ENCODE assay signal across 8 mouse cellular contexts in the genomic region with DNA sequence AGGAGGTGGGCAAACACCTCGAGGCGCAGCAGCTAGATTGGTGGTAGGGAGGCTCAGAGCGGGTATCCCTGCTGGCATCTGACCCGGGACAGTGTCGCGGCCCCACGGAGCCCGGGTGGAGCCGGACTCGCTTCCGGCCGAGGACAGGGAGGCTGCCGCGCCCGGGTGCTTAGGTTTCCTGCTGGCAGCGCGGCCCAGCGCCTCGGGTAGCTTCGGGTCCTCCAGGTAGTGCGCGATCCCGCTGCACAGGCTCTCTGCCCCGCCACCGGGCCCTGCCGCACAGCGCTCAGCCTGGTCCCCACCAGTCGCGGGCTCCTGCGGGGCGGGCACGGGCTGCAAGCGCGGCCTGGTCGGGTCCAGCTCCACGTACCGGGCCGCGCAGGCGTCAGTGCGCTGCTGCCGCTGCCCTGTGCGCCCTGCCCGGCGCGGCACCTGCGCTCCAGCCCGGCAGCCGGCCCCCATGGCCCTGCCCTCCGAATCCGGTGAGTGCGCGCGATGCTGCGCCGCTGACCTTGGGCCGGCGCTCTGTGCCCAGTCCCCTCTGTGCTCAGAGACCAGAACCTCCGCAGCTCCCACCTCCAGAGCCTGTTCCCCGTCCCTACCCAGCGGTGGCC. TPM values are rescaled to one million over a fixed set of nuclear protein-coding genes. Genes with fewer than 3 reads are reported as not detected.
DNase-seq lines count a peak whose midpoint lies in the region; ATAC-seq and TF ChIP-seq lines count a peak whose summit lies in the region.

No protein-coding gene starts in this region.

- peak overlapping the region; percentile 60 for H3K9ac ChIP-seq in embryonic facial prominence, embryonic 15.5 days
- peak overlapping the region; percentile 86 for H3K9ac ChIP-seq in heart, embryonic 14.5 days (ENCODE audit: low read length)
- H3K9ac ChIP-seq in kidney, embryonic 15.5 days, result peak overlapping the region; percentile 78
- H3K9ac ChIP-seq in liver, postnatal 0 days (replicated peaks), result peak overlapping the region; percentile 76
- peak overlapping the region; percentile 63 for H3K9ac ChIP-seq in neural tube, embryonic 12.5 days

- no peak for TF ChIP-seq EP300 in liver, postnatal 0 days (IDR thresholded peaks at IDR 0.05; ENCODE audit: low read depth)

- H3K4me3 ChIP-seq in testis, adult 2 months (ENCODE audit: control insufficient read depth, low read depth, low read length), result peak overlapping the region; percentile 44
- peak overlapping the region; percentile 58 for H3K4me3 ChIP-seq in embryonic facial prominence, embryonic 15.5 days (replicated peaks)
- H3K4me3 ChIP-seq in heart, embryonic 14.5 days (ENCODE audit: control insufficient read depth in 1 of 2, insufficient read depth in 1 of 2, low read depth in 1 of 2, low read length in 2 of 2), result peak overlapping the region; percentile 61 to 71
- H3K4me3 ChIP-seq in kidney, embryonic 15.5 days (replicated peaks), result peak overlapping the region; percentile 61
- H3K4me3 ChIP-seq in liver, postnatal 0 days (ENCODE audit: low read depth, low read length), result peak overlapping the region; percentile 64
- peak overlapping the region; percentile 57 for H3K4me3 ChIP-seq in neural tube, embryonic 12.5 days

- DNase-seq in testis, postnatal 14 days (ENCODE audit: low spot score), result no peak
- peak; percentile 57 for DNase-seq in liver, postnatal 0 days
- DNase-seq in thymus, adult 18-20 months, result peak; percentile 15 to 24

- H3K4me2 ChIP-seq in embryonic facial prominence, embryonic 15.5 days (replicated peaks), result peak overlapping the region; percentile 99
- H3K4me2 ChIP-seq in heart, embryonic 14.5 days (ENCODE audit: low read length), result peak overlapping the region; percentile 96
- H3K4me2 ChIP-seq in kidney, embryonic 15.5 days, result peak overlapping the region; percentile 97
- peak overlapping the region; percentile 93 for H3K4me2 ChIP-seq in liver, postnatal 0 days (ENCODE audit: low read depth, low read length)
- peak overlapping the region; percentile 96 for H3K4me2 ChIP-seq in neural tube, embryonic 12.5 days (replicated peaks)

- ATAC-seq in embryonic facial prominence, embryonic 15.5 days (ENCODE audit: insufficient number of reproducible peaks, low FRiP score, low TSS enrichment, low read depth), result peak; percentile 69
- peak; percentile 52 for ATAC-seq in heart, embryonic 14.5 days (ENCODE audit: insufficient number of reproducible peaks, insufficient read depth, low FRiP score, low read depth)
- ATAC-seq in kidney, embryonic 15.5 days (replicated peaks; ENCODE audit: low FRiP score), result peak; percentile 81
- peak; percentile 45 for ATAC-seq in liver, postnatal 0 days
- ATAC-seq in neural tube, embryonic 12.5 days (ENCODE audit: low FRiP score, low read depth), result peak; percentile 41; the same call in 1 of the 2 replicates

- H3K4me1 ChIP-seq in testis, adult 2 months (ENCODE audit: control insufficient read depth, insufficient read depth, low read length), result peaks cover 10% of the 10 kb centered on the region
- peaks cover 24% of the 10 kb centered on the region for H3K4me1 ChIP-seq in embryonic facial prominence, embryonic 15.5 days
- peaks cover 17 to 31% of the 10 kb centered on the region in 2 experiments for H3K4me1 ChIP-seq in heart, embryonic 14.5 days (ENCODE audit: control insufficient read depth in 2 of 2, insufficient read depth in 2 of 2, low read length in 2 of 2)
- H3K4me1 ChIP-seq in kidney, embryonic 15.5 days, result peaks cover 34% of the 10 kb centered on the region
- H3K4me1 ChIP-seq in liver, postnatal 0 days (ENCODE audit: insufficient read depth), result peaks cover 46% of the 10 kb centered on the region
- H3K4me1 ChIP-seq in neural tube, embryonic 12.5 days, result peaks cover 7% of the 10 kb centered on the region; the same call in 1 of the 2 replicates

- no peak overlapping the region for H3K27ac ChIP-seq in testis, adult 2 months (ENCODE audit: control insufficient read depth, insufficient read depth, low read depth, low read length)
- H3K27ac ChIP-seq in embryonic facial prominence, embryonic 15.5 days (replicated peaks), result peak overlapping the region; percentile 58; the same call in 1 of the 2 replicates
- no peak overlapping the region for H3K27ac ChIP-seq in heart, embryonic 14.5 days (replicated peaks in 1 of 2; ENCODE audit: control insufficient read depth in 1 of 2, insufficient read depth in 1 of 2, low read depth in 2 of 2, low read length in 2 of 2)
- H3K27ac ChIP-seq in kidney, embryonic 15.5 days, result peak overlapping the region; percentile 78
- peak overlapping the region; percentile 72 for H3K27ac ChIP-seq in liver, postnatal 0 days (ENCODE audit: low read depth)
- no peak overlapping the region for H3K27ac ChIP-seq in neural tube, embryonic 12.5 days

- TF ChIP-seq CTCF in testis, adult 2 months (IDR thresholded peaks at IDR 0.05; ENCODE audit: control insufficient read depth, insufficient read depth, insufficient replicate concordance, low read depth, low read length), result no peak
- TF ChIP-seq CTCF in liver, postnatal 0 days (IDR thresholded peaks at IDR 0.05; ENCODE audit: low read depth), result no peak

- TF ChIP-seq POLR2A in testis, adult 2 months (IDR thresholded peaks at IDR 0.05; ENCODE audit: control insufficient read depth, low read depth, low read length), result no peak

- no peaks in the 10 kb centered on the region for H3K27me3 ChIP-seq in testis, adult 2 months (ENCODE audit: control insufficient read depth, insufficient read depth, low read length)
- H3K27me3 ChIP-seq in embryonic facial prominence, embryonic 15.5 days, result peaks cover 4% of the 10 kb centered on the region; the same call in 1 of the 2 replicates
- H3K27me3 ChIP-seq in heart, embryonic 14.5 days (ENCODE audit: control insufficient read depth, insufficient read depth, low read length), result no peaks in the 10 kb centered on the region; the same call in 1 of the 2 replicates
- peaks cover 11% of the 10 kb centered on the region for H3K27me3 ChIP-seq in kidney, embryonic 15.5 days
- H3K27me3 ChIP-seq in liver, postnatal 0 days (ENCODE audit: insufficient read depth, low read length), result no peaks in the 10 kb centered on the region; the same call in 1 of the 2 replicates
- H3K27me3 ChIP-seq in neural tube, embryonic 12.5 days (replicated peaks), result peaks cover 25% of the 10 kb centered on the region

- WGBS in embryonic facial prominence, embryonic 15.5 days, result 2% methylated on average over 61 of the region's 61 CpGs
- WGBS in heart, embryonic 14.5 days, result under 1% methylated on average over 61 of the region's 61 CpGs
- under 1% methylated on average over 56 of the region's 61 CpGs for WGBS in kidney, embryonic 15.5 days
- 5% methylated on average over 52 of the region's 61 CpGs for WGBS in liver, postnatal 0 days (ENCODE audit: insufficient replicate concordance)
- 1% methylated on average over 61 of the region's 61 CpGs for WGBS in neural tube, embryonic 12.5 days

- H3K9me3 ChIP-seq in embryonic facial prominence, embryonic 15.5 days (replicated peaks), result no peaks in the 10 kb centered on the region
- no peaks in the 10 kb centered on the region for H3K9me3 ChIP-seq in heart, embryonic 14.5 days (ENCODE audit: control insufficient read depth, low read length)
- H3K9me3 ChIP-seq in kidney, embryonic 15.5 days (replicated peaks), result no peaks in the 10 kb centered on the region
- H3K9me3 ChIP-seq in liver, postnatal 0 days (ENCODE audit: low read length), result no peaks in the 10 kb centered on the region
- no peaks in the 10 kb centered on the region for H3K9me3 ChIP-seq in neural tube, embryonic 12.5 days

- H3K36me3 ChIP-seq in testis, adult 2 months (ENCODE audit: control insufficient read depth, insufficient read depth, low read length), result no peaks in the 10 kb centered on the region
- H3K36me3 ChIP-seq in embryonic facial prominence, embryonic 15.5 days, result no peaks in the 10 kb centered on the region
- no peaks in the 10 kb centered on the region for H3K36me3 ChIP-seq in heart, embryonic 14.5 days (ENCODE audit: control insufficient read depth, insufficient read depth, low read length)
- no peaks in the 10 kb centered on the region for H3K36me3 ChIP-seq in kidney, embryonic 15.5 days
- H3K36me3 ChIP-seq in liver, postnatal 0 days (replicated peaks; ENCODE audit: insufficient read depth, low read length), result no peaks in the 10 kb centered on the region
- no peaks in the 10 kb centered on the region for H3K36me3 ChIP-seq in neural tube, embryonic 12.5 days

RNA-seq across cellular contexts. Expression of a gene that starts 0.6 kb away (rescaled TPM):
- polyA plus RNA-seq in testis, adult 2 months (2012; rRNA removed), result 1.8 and 2.5 TPM in 2 replicates
- 10.6 and 11.1 TPM in 2 replicates for polyA plus RNA-seq in embryonic facial prominence, embryonic 15.5 days (2015; fragmentation: Nextera tagmentation; extraction: Ambion mirVana)
- 5.8 and 7.9 TPM in 2 replicates for polyA plus RNA-seq in heart, embryonic 14.5 days (2014; fragmentation: Nextera tagmentation; extraction: Ambion mirVana)
- 7.1 and 9.8 TPM in 2 replicates for polyA plus RNA-seq in kidney, embryonic 15.5 days (2015; fragmentation: Nextera tagmentation; extraction: Ambion mirVana)
- polyA plus RNA-seq in liver, postnatal 0 days (2015; fragmentation: Nextera tagmentation; extraction: Ambion mirVana), result 12.3 and 16.6 TPM in 2 replicates
- polyA plus RNA-seq in neural tube, embryonic 12.5 days (2016; fragmentation: Nextera tagmentation; extraction: Ambion mirVana), result 2.4 and 3.1 TPM in 2 replicates

Comparison
In these comparisons a context has a peak if more than half of its experiments do, and no peak if none do; other contexts are left out.
1. H3K27ac ChIP-seq: peak in embryonic facial prominence, embryonic 15.5 days (single experiment), kidney, embryonic 15.5 days (single experiment) and liver, postnatal 0 days (single experiment); none in testis, adult 2 months (single experiment), heart, embryonic 14.5 days (0 of 2) and neural tube, embryonic 12.5 days (single experiment).
2. Peak in every context shown above with its lines, with median percentiles within 50 percentile points of each other: H3K4me3 ChIP-seq, ATAC-seq, H3K4me2 ChIP-seq and H3K9ac ChIP-seq.